Mouse (Mus musculus) ovary, postnatal 14 days (tissue): Measurements from ENCODE around the gene Clcn6.

Experiments used
- DNase-seq: peaks from one replicate; pipeline ENCODE4 v3.0.0; 2022; ENCODE audit warnings: low spot score

The Clcn6 gene

DNA sequence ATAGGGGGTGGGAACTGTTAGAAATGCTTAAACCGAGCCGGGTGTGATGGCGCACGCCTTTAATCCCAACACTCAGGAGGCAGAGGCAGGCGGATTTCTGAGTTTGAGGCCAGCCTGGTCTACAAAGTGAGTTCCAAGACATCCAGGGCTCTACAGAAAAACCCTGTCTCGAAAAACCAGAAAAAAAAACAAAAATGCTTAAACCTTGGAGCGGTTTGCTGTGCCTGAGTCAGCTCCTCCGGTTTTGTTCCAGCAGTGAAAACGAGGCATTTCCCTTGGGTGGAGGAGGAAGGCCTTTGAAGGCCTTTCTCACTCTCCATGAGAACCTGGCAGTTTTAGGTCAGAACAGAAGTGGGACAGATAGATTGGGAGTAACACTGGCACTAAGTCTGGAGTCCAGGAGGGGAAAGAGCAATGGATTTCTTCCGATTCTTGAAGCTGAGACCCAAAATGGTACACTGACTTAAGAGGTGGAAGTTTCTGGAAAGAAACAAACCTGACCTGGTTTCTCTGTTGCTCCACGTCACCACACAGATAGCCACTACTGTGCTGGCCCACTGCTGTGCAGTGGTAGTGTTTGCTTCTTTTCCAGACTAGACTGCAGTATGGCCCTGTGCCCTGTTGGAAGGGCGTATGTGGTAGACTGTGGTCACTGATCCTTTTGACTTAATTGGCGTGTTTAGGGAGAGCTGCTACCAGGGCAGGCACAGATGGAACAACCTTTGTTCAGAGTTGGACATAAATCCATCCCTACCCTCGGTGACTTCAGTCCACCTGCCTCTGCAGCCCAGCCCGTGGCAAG, 1.6 kb upstream of the Clcn6 start:
- no peak for DNase-seq

GRCm38 (mm10) chr4:148039254-148040028, 820 bp upstream of the Clcn6 start:
- DNase-seq: no peak

- no peak for DNase-seq
Observed at GRCm38 (mm10) chr4:148038079-148038599, 482 bp downstream of the Clcn6 start.

DNA sequence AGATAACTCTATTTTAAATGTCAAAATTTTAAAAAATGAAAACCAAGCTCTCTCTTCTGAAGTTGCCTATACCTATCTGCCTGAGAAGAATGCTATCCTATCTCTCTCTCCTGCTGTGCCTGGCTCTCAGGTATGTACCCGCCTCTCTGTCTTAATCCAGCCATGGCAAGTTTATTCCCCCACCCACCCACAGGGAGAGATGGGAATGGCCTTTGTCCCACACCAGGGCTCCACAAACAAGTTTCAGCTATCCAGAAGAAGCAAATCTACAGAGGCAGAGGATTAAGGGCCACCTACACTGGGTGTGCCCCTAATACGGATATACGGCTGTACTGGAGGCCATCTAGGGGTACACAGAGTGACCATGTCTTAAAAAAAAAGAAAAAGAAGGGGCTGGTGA, 3.2 kb downstream of the Clcn6 start:
- DNase-seq: no peak

- no peak for DNase-seq
Observed at GRCm38 (mm10) chr4:148033858-148034410, 4.7 kb downstream of the Clcn6 start.

GRCm38 (mm10) chr4:148030506-148030905, 8.1 kb downstream of the Clcn6 start:
- no peak for DNase-seq

- no peak for DNase-seq
Observed at GRCm38 (mm10) chr4:148029297-148029696, 9.3 kb downstream of the Clcn6 start.

DNA sequence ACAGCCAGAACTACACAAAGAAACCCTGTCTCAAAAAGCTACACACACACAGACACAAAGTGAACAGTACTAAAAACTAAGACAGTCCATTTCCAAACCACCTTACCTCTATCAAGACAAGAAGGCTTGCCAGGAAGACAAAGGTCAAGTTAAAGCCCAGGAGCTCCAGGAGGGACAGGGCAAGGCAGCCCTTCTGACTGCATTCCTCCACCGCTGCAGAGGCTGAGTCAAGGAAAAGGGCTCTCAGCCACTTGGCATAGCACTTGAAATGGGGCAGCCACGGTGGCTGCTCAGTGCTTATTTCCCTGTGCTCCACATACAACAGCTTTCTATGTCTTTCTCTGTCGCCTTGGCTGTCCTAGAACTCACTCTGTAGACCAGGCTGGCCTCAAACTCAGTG, 14.6 kb downstream of the Clcn6 start:
- no peak for DNase-seq

DNA sequence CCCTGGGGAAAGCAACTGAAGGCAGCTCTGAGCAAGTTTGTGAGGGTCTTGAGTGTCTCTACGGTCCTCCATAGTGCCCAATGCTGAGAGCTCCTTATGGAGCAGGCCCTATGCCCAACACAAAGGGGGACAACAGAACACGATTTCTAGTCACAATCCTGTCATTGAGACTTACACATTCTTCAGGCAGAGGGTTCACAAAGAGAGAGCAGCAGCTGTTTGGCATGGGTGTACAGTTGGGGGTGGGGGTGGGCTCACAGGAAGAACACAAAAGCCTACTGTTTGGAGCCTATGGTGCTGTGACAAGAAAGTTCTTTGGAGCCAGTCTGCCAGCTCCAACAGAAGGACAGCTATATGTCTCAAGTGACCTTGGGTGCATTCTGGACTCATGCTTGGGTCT, 20.2 kb downstream of the Clcn6 start:
- no peak for DNase-seq

DNA sequence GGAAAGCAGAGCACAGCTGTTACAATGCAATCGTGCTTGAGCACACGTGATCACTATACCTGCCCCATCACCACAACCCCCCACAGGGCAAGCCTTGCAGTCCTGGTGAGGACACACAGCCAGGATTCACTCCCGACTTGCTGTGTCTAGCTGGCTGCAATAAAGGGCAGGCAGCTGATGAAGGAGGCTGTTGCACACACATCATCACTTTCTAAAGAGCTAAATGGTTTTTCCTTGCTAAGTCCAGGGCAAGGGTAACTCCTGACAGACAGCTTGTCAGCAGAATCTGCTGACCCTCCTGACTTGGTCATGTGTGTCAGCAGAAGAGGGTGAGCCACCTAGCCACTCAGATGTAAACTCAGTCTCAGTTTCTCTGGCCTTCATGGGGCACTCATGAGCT, 21.6 kb downstream of the Clcn6 start:
- no peak for DNase-seq

- DNase-seq: no peak
Observed at GRCm38 (mm10) chr4:148015418-148015817, 23.2 kb downstream of the Clcn6 start.

- DNase-seq: no peak
Observed at GRCm38 (mm10) chr4:148012216-148012615, 26.4 kb downstream of the Clcn6 start.

DNA sequence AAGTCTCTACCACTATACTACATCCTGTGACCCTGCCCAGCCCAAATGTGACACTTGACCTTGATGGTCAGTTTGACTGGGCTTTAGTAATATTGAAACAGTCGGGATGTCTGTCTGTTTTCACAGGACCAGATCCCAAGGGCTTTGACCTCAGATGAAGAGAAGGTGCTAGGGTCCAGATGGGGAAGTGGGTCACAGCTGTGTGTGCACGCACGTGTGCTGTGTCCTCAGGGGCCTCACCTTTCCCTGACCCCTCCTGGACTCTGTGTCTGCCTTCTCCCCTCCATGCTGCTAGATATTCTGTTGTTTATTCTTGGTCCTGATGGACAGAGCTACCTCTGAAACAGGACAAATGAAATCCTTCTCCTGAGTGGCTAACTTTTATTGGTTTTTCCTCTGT, 27.3 kb downstream of the Clcn6 start:
- DNase-seq: no peak

DNA sequence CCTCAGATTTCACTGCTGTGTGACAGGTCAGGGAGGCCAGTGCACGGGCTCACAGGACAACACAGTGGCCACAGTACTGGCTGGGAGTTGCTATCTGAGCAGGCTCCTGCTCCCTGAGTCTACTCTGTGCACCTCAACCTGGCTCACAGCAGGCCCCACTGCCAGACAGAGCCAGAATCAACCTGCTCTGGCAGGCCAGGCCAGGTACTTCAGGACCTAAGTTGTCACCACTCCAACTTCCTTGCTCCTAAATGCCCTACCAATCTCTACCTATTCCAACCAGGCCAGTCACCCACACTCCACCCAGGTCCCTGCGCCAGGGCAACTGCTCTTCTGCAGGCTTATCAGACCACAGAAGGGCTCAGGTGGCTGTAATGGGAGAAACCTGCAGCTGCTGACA, 29.0 kb downstream of the Clcn6 start:
- DNase-seq: no peak

- DNase-seq: peak; percentile 18
Observed at GRCm38 (mm10) chr4:148008412-148008811, 30.2 kb downstream of the Clcn6 start.

DNA sequence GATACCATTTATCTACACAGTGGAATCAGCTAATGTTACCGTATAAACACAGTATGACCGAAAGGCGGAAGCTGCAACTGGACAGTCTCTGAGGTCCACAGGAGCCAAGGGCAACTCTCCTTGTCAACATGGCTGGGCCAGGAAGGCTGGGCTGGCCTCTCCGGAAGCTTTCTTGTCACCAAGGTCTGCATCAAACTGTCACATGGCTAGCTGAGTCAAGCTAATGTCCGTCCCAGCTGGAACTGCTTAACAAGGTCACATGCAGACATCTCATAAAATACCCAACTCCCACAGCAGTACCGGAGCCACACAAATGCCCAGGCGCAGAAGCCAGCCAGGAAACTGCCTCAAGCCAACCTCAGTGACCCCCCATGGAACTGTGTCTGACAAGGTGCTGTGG, 34.3 kb downstream of the Clcn6 start:
- no peak for DNase-seq

GRCm38 (mm10) chr4:148001866-148002265, 36.8 kb downstream of the Clcn6 start:
- no peak for DNase-seq

DNA sequence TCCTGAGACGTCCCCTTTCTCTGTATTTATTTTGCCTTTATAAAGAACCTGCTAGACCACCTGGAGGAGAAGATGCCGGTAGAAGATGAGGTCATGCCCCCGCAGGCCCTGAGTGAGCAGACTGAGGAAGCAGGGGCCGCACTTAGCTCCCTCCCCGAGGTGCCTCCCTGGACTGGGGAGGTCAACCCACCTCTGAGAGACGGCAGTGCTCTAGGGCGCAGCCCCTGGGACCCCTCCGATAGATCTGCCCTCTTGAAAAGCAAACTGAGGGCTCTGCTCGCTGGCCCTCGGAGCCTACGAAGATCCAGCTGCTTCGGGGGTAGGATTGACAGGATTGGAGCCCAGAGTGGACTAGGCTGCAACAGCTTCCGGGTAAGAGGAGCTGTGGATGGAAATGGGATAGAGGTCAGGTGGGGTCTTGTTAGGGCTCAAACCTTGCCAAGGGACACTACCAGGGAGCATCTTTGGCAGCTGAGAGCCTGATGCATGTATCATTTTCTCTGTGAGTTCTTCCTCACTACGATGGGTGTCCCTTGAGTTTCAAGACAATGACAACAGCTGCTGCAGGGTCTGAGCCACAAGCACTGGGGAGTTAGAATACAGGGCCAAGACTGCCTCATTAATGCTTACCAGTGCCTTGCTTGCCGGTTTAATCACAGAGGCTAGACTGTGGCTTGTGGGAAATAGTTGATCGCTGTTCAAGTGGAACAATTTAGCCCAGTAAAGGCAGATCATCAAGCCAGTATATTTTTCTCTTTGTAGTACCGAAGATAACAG, 37.4 kb downstream of the Clcn6 start:
- no peak for DNase-seq

DNA sequence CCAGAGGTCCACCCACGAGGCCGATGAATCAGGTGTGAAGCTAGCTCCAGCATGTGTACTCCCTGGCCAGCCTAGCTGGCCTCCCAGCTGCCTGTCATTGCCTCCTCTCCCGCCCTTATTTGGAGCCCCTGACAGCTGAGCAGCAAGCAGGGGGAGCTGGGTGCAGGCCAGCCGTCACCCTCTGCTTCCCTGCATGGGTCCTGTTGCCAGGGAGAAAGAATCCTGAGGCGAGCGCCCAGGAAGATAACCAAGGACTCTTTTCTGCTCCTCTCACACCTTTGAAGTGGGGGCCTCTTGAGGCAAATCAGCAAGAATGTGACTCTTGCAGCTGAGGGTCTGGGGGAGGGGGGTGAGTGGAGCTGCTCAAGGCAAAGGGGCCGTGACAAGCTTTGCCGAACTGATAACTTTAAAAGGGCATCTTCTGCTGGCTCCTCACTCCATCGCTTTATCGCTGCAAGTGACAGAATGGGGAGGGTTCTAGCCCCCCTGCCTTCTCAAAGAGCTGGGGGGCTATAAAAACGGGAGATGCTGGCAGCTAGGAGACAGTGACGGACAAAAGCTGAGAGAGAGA, 38.3 kb downstream of the Clcn6 start, which contains the start of gene Nppa:
Nppa (plus strand) TSS at position 521 of the 571 bp plus-strand sequence.
- DNase-seq: no peak

GRCm38 (mm10) chr4:147995311-147995710, 43.3 kb downstream of the Clcn6 start:
- no peak for DNase-seq

DNA sequence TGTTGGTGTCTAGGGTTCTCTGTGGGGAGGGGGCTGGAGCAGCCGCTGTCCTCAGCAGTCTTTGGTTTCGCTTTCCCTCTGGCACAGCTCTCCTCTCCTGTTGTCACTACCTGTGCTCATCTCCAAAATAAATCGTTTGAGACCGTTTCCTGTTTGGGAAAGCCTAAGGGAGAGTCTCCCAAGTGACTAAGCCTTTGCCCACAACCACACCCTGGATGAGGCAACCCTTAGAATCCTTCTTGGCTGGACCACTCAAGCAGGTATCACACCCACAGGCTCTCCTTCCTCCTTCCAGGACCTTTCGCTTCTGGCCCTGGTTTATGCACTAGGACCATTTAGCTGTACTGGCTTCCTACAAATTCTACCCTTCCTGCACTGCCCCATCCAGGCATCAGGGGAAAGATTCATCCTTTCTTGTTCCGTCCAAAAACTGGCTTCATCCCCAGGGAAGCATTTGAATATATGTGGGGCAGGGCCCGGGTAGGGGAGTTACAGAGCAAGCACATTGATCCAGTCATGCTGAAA, 45.0 kb downstream of the Clcn6 start:
- no peak for DNase-seq
